Mouse (Mus musculus) midbrain, embryonic 11.5 days (tissue): ENCODE data around the gene Sln. TPM values are rescaled to one million over a fixed set of nuclear protein-coding genes. Genes with fewer than 3 reads are reported as not detected.

Experiments used
- ATAC-seq: fragments of 200-750 bp; cut with Nextera tagmentation; 2 replicates; pipeline ENCODE4 v1.8.0; 2017; ENCODE audit warnings: moderate TSS enrichment, moderate library complexity; ENCODE audit not compliant: low FRiP score
- DNase-seq: peaks from one replicate; pipeline ENCODE4 v3.0.0; 2015; ENCODE audit warnings: low spot score; ENCODE audit errors: missing footprints
- H3K27ac ChIP-seq: fragments of 300-500 bp; sonication (generic); 2 replicates; pipeline ENCODE4 v1.5.1; 2014; ENCODE audit warnings: low read depth, low read length
- H3K27me3 ChIP-seq: fragments of 300-500 bp; sonication (generic); 2 replicates; pipeline ENCODE4 v1.6.1; 2014; ENCODE audit warnings: mild to moderate bottlenecking, low read length, moderate library complexity, mixed read lengths; ENCODE audit not compliant: control insufficient read depth, insufficient read depth
- H3K36me3 ChIP-seq: fragments of 300-500 bp; sonication (generic); 2 replicates; pipeline ENCODE4 v1.6.1; 2014; ENCODE audit warnings: mild to moderate bottlenecking, low read length, moderate library complexity, mixed read lengths; ENCODE audit not compliant: control insufficient read depth, insufficient read depth
- H3K4me1 ChIP-seq: fragments of 300-500 bp; sonication (generic); 2 replicates; pipeline ENCODE4 v1.6.1; 2014; ENCODE audit warnings: low read length; ENCODE audit not compliant: control insufficient read depth, insufficient read depth
- H3K4me2 ChIP-seq: fragments of 300-500 bp; sonication (generic); 2 replicates; pipeline ENCODE4 v1.6.1; 2014; ENCODE audit warnings: mild to moderate bottlenecking, moderate library complexity
- H3K4me3 ChIP-seq: fragments of 300-500 bp; sonication (generic); 2 replicates; pipeline ENCODE4 v1.5.1; 2014; ENCODE audit warnings: low read depth, low read length
- H3K9ac ChIP-seq: fragments of 300-500 bp; sonication (generic); 2 replicates; pipeline ENCODE4 v1.6.1; 2014; ENCODE audit warnings: low read length
- H3K9me3 ChIP-seq: fragments of 300-500 bp; sonication (generic); 2 replicates; pipeline ENCODE4 v1.6.1; 2016; ENCODE audit warnings: low read length; ENCODE audit not compliant: control insufficient read depth
- WGBS: fragments of 180-500 bp; shearing (Covaris S2); extraction: QIAGEN DNeasy Blood & Tissue Kit; methylation state at CpG from one replicate; pipeline ENCODE4 v1.1.7; 2014; 5-methylcytosine and 5-hydroxymethylcytosine counted together
- polyA plus RNA-seq: library from polyadenylated mRNA; unstranded; fragments of >200 nt; fragmentation: Nextera tagmentation; extraction: Ambion mirVana; gene quantifications from 2 replicates; pipeline ENCODE4 v1.2.1, GENCODE M21; 2014

Gene Sln
- polyA plus RNA-seq = not detected in 2 replicates

DNA sequence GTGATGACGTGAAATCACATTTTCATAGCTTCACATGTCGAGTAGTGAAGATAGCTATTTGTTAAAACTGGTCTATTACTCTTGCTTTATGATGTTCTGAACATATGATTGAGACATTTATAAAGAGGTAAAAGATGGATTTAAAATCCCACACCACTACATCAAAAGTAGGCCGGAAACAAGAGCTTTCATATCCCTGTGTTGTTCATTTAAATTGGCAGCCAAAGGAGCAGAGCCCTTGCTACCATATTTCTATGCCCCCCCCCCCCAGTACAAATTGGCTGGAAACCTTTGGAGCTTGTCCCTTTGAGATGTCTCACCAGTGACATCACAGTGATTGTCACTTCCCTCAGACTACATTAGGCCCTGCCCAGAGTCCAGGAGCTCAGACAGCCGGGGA, at the start of gene Sln:
TSS of gene Sln (plus strand) at position 301 of the 400 bp plus-strand sequence.
- H3K27ac ChIP-seq = no peak within 1 kb of the TSS
- ATAC-seq (no peak), DNase-seq (no peak)
- no peak within 1 kb of the TSS for H3K4me3 ChIP-seq
- WGBS = 85% methylated on average over 4 of the region's 4 CpGs
- H3K36me3 ChIP-seq = no peaks in the 10 kb centered on the region
- no peaks in the 10 kb centered on the region for H3K9me3 ChIP-seq
- H3K4me1 ChIP-seq = no peaks in the 10 kb centered on the region
- no peak within 1 kb of the TSS for H3K4me2 ChIP-seq
- H3K27me3 ChIP-seq = no peaks in the 10 kb centered on the region
- no peak within 1 kb of the TSS for H3K9ac ChIP-seq

DNA sequence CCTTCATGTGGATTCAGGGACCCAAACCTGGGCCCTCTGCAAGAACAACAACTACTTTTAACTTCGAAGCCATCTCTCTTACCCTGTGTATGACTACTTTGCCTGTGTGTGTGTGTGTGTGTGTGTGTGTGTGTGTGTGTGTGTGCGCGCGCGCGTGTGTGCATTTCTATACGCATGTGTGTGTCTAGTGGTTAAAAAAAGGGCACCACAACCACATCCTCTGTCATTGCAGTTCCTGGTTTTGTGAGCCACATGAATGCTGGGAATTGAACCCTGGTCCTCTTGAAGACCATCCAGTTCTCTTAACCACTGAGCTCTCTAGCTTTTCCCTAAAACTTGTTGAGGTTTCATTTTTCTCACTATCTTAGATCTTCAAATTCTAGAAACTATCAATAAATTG, 47.0 kb upstream of the Sln start:
- 97% methylated on average over 7 of the region's 7 CpGs for WGBS
- Histone ChIP-seq H3K4me2 (no peak overlapping the region), H3K9ac (no peak overlapping the region), H3K36me3 (no peaks in the 10 kb centered on the region), H3K4me3 (no peak overlapping the region), H3K27me3 (no peaks in the 10 kb centered on the region), H3K27ac (no peak overlapping the region), H3K9me3 (no peaks in the 10 kb centered on the region), H3K4me1 (no peaks in the 10 kb centered on the region)
- no peak for ATAC-seq
- DNase-seq = no peak

DNA sequence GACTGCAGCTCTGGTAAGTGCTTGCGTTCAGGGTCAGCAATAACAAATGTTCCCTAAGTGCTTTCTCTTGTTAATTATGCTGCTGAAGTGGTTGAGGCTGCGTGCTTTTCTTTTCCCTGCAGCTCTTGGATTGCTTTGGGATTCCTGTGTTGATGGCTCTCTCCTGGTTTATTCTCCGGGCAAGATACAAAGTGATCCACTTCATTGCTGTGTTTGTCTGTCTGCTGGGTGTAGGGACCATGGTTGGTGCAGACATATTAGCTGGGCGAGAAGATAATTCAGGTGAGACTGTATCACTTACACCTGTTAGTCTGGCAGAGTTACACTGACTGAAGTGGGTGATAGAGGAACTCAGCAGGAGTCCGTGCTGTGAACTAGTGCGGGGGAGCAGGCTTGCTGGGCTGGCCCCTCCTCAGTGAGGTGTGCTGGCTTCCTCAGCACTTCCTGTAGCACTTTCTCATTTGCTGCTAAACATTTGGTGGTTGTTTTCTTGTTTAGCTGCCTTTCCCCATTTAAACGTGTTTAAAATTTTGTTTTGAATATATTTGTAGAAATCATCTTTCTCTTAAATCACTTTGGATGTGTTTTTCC, 43.4 kb upstream of the Sln start:
- Histone ChIP-seq H3K4me1 (no peaks in the 10 kb centered on the region), H3K4me2 (no peak overlapping the region), H3K27ac (no peak overlapping the region), H3K9me3 (no peaks in the 10 kb centered on the region), H3K4me3 (no peak overlapping the region), H3K36me3 (no peaks in the 10 kb centered on the region), H3K27me3 (no peaks in the 10 kb centered on the region), H3K9ac (no peak overlapping the region)
- 27% methylated on average over 7 of the region's 7 CpGs for WGBS
- DNase-seq (no peak), ATAC-seq (no peak)

DNA sequence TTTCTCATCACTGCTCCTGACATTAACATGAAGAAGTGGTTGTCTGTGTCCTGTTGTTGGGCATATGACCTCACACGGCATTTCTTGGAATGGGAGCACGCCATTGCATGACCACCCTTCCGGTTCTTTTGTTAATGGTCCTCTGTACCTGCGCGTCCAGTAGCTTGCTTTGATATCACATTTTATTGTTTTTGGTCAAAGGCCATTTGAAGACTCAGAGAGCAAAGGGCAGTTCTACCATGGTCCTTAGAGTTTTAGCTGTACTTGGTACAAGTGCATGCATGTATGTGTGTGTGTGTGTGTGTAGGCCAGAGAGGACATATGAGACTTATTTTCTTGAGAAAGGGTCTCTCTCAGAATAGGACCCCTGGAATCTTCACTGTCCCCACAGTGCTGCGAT, 36.5 kb upstream of the Sln start:
- ATAC-seq = no peak
- H3K27me3 ChIP-seq = no peaks in the 10 kb centered on the region
- no peaks in the 10 kb centered on the region for H3K4me1 ChIP-seq
- no peaks in the 10 kb centered on the region for H3K9me3 ChIP-seq
- no peak for DNase-seq
- no peak overlapping the region for H3K4me3 ChIP-seq
- no peak overlapping the region for H3K4me2 ChIP-seq
- no peak overlapping the region for H3K9ac ChIP-seq
- no peaks in the 10 kb centered on the region for H3K36me3 ChIP-seq
- WGBS = 95% methylated on average over 6 of the region's 6 CpGs
- no peak overlapping the region for H3K27ac ChIP-seq

DNA sequence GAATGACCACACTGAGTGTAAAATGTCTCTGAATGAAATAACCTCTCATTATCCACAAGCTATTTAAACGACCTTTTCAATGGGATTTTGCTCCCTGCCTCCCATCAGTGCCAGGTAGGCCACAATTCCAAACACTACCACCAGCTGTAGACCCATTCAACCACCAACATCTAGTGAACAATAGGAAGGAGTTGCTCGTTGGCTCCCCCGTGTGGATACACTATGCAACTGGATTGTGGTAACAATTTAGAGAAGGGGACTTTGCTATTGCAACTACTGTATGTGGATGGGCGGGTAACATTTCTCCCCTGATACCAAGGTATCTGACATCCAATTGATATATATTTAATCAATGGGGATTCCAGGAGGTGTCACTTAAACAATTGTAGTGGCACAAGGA, 31.2 kb upstream of the Sln start:
- no peaks in the 10 kb centered on the region for H3K27me3 ChIP-seq
- H3K4me3 ChIP-seq = no peak overlapping the region
- H3K4me1 ChIP-seq = no peaks in the 10 kb centered on the region
- no peak overlapping the region for H3K4me2 ChIP-seq
- no peak for ATAC-seq
- H3K36me3 ChIP-seq = no peaks in the 10 kb centered on the region
- WGBS = 38% methylated on average over 4 of the region's 4 CpGs
- no peaks in the 10 kb centered on the region for H3K9me3 ChIP-seq
- no peak overlapping the region for H3K9ac ChIP-seq
- no peak overlapping the region for H3K27ac ChIP-seq
- peak; percentile 90 for DNase-seq

DNA sequence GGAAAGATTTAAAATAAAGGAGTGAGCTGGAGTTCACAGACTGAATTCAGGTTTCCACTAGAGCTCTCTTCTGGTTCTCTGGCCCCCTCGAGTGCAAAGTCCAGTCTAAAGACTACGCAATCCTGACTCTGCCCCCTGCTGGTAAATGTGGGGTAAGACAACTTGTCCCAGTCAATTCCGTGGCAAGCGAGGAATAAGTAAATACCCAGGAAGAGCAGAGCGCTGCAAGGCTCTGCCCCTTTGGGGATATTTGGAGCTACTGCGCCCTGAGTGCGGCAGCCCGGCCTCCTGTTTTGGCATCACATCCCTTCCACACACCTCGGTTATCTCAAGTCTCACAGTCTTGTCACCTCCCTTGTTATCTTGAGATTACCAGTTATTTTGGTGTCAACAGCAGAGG, 24.6 kb upstream of the Sln start:
- H3K4me1 ChIP-seq = no peaks in the 10 kb centered on the region
- no peak overlapping the region for H3K4me2 ChIP-seq
- peak; percentile 86 for DNase-seq
- no peaks in the 10 kb centered on the region for H3K9me3 ChIP-seq
- no peaks in the 10 kb centered on the region for H3K36me3 ChIP-seq
- no peak overlapping the region for H3K27ac ChIP-seq
- no peak overlapping the region for H3K4me3 ChIP-seq
- no peaks in the 10 kb centered on the region for H3K27me3 ChIP-seq
- no peak overlapping the region for H3K9ac ChIP-seq
- ATAC-seq = peak; percentile 54; the same call in 1 of the 2 replicates
- 9% methylated on average over 9 of the region's 9 CpGs for WGBS

DNA sequence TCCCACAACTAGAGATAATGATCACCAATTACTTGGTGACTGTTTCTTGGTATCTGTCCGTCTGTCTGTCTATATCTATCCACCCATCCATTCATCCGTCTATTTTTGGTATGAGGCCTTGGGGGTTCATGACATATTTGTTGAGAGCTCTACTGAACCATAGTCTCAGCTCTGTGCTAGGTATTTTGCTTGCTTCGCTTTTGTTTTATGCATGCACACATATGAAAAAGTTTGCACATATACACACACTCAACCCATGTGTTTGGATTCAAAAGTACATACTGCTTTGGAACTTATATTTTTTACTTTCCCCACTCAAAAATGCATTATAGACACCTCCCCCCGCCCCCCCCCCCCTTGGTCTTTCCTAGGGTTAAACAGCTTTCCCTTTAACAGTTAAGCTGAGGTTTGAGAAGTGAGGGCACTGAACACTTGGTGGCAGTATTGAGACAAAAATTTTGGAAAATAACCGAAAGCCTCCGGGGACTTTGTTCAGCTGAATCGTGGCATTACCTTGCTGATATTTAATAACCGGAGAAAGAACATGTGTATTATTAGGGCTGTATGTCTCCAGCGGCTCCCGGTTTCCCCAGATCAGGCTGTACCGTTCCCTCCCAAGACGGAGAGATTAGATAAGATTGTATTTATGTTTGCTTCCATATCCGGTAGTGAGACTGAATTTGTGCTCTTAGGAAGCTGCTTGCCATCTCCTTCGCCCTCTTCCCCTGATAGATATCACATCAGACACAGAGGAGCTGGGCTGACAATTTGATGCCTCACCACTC, 20.7 kb upstream of the Sln start:
- Histone ChIP-seq H3K27ac (no peak overlapping the region), H3K4me2 (peak overlapping the region; percentile 52), H3K9ac (peak overlapping the region; percentile 67), H3K4me3 (peak overlapping the region; percentile 29), H3K36me3 (no peaks in the 10 kb centered on the region), H3K27me3 (no peaks in the 10 kb centered on the region), H3K9me3 (no peaks in the 10 kb centered on the region), H3K4me1 (no peaks in the 10 kb centered on the region)
- DNase-seq = peak; percentile 94
- WGBS = 25% methylated on average over 14 of the region's 14 CpGs
- ATAC-seq = no peak

DNA sequence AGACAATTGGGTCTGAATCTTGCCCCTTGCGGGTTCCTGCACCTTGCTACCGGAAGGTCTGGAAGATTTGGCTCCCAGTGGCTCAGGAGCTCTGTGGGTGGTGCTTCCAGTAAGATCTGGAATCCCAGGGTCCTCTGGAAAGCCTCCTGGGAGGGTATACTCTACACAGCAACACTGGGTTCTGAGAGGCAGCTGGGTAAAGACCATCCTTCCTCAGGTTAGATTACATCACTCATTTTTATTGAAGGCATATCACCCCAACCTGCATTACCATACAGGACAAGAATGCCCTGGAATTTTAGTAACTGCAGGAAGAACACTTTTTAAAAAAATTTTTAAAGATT, 20.1 kb upstream of the Sln start:
- Histone ChIP-seq H3K27me3 (no peaks in the 10 kb centered on the region), H3K4me3 (peak overlapping the region; percentile 29), H3K4me2 (peak overlapping the region; percentile 52), H3K27ac (no peak overlapping the region), H3K36me3 (no peaks in the 10 kb centered on the region), H3K9me3 (no peaks in the 10 kb centered on the region), H3K9ac (peak overlapping the region; percentile 67), H3K4me1 (no peaks in the 10 kb centered on the region)
- DNase-seq = no peak
- 37% methylated on average over 2 of the region's 2 CpGs for WGBS
- ATAC-seq = 0 out of 2 replicates have a peak, but pooled peaks have one; percentile 22

DNA sequence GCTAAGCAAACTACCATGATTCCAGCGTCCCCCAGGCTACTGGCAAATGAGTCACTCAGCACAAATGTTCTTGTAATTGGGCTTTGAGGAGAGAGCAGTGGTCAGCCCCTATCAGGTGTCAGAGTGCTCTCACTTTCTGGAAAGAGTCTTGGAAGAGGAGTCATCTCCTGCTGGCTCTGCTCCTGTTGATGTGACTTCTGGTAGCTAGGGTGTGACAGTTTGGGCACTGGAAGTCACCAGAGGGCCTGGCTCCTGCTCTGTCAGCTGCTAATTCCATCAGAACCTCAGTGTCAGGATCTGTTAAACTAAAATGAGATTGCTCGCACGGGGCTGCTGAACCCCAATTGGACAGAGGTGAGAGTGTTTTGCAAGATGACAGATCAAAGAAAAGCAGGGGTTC, 14.9 kb upstream of the Sln start:
- no peak overlapping the region for H3K4me3 ChIP-seq
- no peak for DNase-seq
- no peaks in the 10 kb centered on the region for H3K9me3 ChIP-seq
- WGBS = 74% methylated on average over 3 of the region's 3 CpGs
- ATAC-seq = no peak
- no peaks in the 10 kb centered on the region for H3K27me3 ChIP-seq
- H3K9ac ChIP-seq = no peak overlapping the region
- H3K27ac ChIP-seq = no peak overlapping the region
- no peaks in the 10 kb centered on the region for H3K4me1 ChIP-seq
- no peak overlapping the region for H3K4me2 ChIP-seq
- H3K36me3 ChIP-seq = no peaks in the 10 kb centered on the region
